ENCODE assay signal across 8 mouse cellular contexts in genomic region chr17:25843122-25843521, GRCm38 (mm10). TPM values are rescaled to one million over a fixed set of nuclear protein-coding genes. Genes with fewer than 3 reads are reported as not detected.
A peak's percentile ranks its signal among the peaks of the same experiment; 100 is the strongest.
DNase-seq lines count a peak whose midpoint lies in the region; ATAC-seq and TF ChIP-seq lines count a peak whose summit lies in the region.

No protein-coding gene starts in this region.

- no peak for TF ChIP-seq POLR2A in limb, embryonic 14.5 days (IDR thresholded peaks at IDR 0.05; ENCODE audit: borderline replicate concordance, extremely low read depth, insufficient read depth, insufficient read length)

- peak; percentile 53 for DNase-seq in cerebellum, adult 11-12 months
- DNase-seq in cerebellum, adult 11 months = no peak
- no peak for DNase-seq in lung, adult 18-20 months
- DNase-seq in limb, embryonic 14.5 days (ENCODE audit: low spot score) = no peak
- DNase-seq in urinary bladder, postnatal 36 days (ENCODE audit: low spot score in 2 of 2) = no peak

- no peak overlapping the region for H3K27ac ChIP-seq in lung, embryonic 16.5 days (ENCODE audit: low read length)
- no peak overlapping the region for H3K27ac ChIP-seq in limb, embryonic 14.5 days (replicated peaks; ENCODE audit: low read depth, low read length)
- H3K27ac ChIP-seq in stomach, embryonic 14.5 days (ENCODE audit: low read length) = no peak overlapping the region

- 88% methylated on average over 4 of the region's 4 CpGs for WGBS in lung, embryonic 16.5 days
- 93% methylated on average over 4 of the region's 4 CpGs for whole genome bisulfite sequencing in limb, embryonic 14.5 days
- WGBS in stomach, embryonic 14.5 days = 92% methylated on average over 4 of the region's 4 CpGs

- peaks cover 30% of the 10 kb centered on the region for H3K36me3 ChIP-seq in lung, embryonic 16.5 days (ENCODE audit: control insufficient read depth, insufficient read depth, low read length)
- peaks cover 57% of the 10 kb centered on the region for H3K36me3 ChIP-seq in limb, embryonic 14.5 days (ENCODE audit: control insufficient read depth, insufficient read depth, low read length)
- H3K36me3 ChIP-seq in stomach, embryonic 14.5 days (ENCODE audit: control insufficient read depth, insufficient read depth, low read length) = peaks cover 44% of the 10 kb centered on the region

- H3K4me1 ChIP-seq in lung, embryonic 16.5 days (replicated peaks; ENCODE audit: control insufficient read depth, insufficient read depth, low read length) = peaks cover 12% of the 10 kb centered on the region
- peaks cover 10% of the 10 kb centered on the region; the same call in 1 of the 2 replicates for H3K4me1 ChIP-seq in limb, embryonic 14.5 days (ENCODE audit: control insufficient read depth, insufficient read depth, low read length)
- peaks cover 14% of the 10 kb centered on the region for H3K4me1 ChIP-seq in stomach, embryonic 14.5 days (ENCODE audit: control insufficient read depth, insufficient read depth, low read length)

- H3K9ac ChIP-seq in lung, embryonic 16.5 days (ENCODE audit: low read length) = peak overlapping the region; percentile 76
- peak overlapping the region; percentile 82 for H3K9ac ChIP-seq in limb, embryonic 14.5 days (ENCODE audit: low read depth, low read length, severe bottlenecking)
- H3K9ac ChIP-seq in stomach, embryonic 14.5 days (replicated peaks; ENCODE audit: low read depth, low read length) = peak overlapping the region; percentile 84; the same call in 1 of the 2 replicates

- H3K9me3 ChIP-seq in lung, embryonic 16.5 days (ENCODE audit: control insufficient read depth, low read length) = no peaks in the 10 kb centered on the region
- no peaks in the 10 kb centered on the region for H3K9me3 ChIP-seq in limb, embryonic 14.5 days (ENCODE audit: control insufficient read depth, low read length)
- no peaks in the 10 kb centered on the region for H3K9me3 ChIP-seq in stomach, embryonic 14.5 days (ENCODE audit: control insufficient read depth, low read depth, low read length)

- H3K27me3 ChIP-seq in lung, embryonic 16.5 days (ENCODE audit: control insufficient read depth, insufficient read depth, low read depth, low read length) = no peaks in the 10 kb centered on the region
- no peaks in the 10 kb centered on the region for H3K27me3 ChIP-seq in limb, embryonic 14.5 days (ENCODE audit: control insufficient read depth, insufficient read depth, low read length)
- H3K27me3 ChIP-seq in stomach, embryonic 14.5 days (ENCODE audit: control insufficient read depth, insufficient read depth, low read length) = no peaks in the 10 kb centered on the region

- ATAC-seq in lung, embryonic 16.5 days (ENCODE audit: low read depth) = no peak
- no peak for ATAC-seq in limb, embryonic 14.5 days (ENCODE audit: low FRiP score, low read depth)
- no peak for ATAC-seq in stomach, embryonic 14.5 days (ENCODE audit: insufficient number of reproducible peaks, insufficient read depth, low FRiP score, low read depth)
- no peak for ATAC-seq in monocyte, adult 5-6 weeks (replicated peaks; ENCODE audit: insufficient number of reproducible peaks, low FRiP score, low TSS enrichment, poor library complexity, severe bottlenecking)

- peak overlapping the region; percentile 81 for H3K4me3 ChIP-seq in lung, embryonic 16.5 days (ENCODE audit: low read length)
- peak overlapping the region; percentile 90 for H3K4me3 ChIP-seq in limb, embryonic 14.5 days (replicated peaks; ENCODE audit: low read length)
- H3K4me3 ChIP-seq in stomach, embryonic 14.5 days (ENCODE audit: low read depth, low read length) = peak overlapping the region; percentile 88

- H3K4me2 ChIP-seq in lung, embryonic 16.5 days (ENCODE audit: low read depth, low read length) = peak overlapping the region; percentile 87; the same call in 1 of the 2 replicates
- peak overlapping the region; percentile 63 for H3K4me2 ChIP-seq in limb, embryonic 14.5 days (replicated peaks; ENCODE audit: low read depth, low read length, severe bottlenecking)
- peak overlapping the region; percentile 87 for H3K4me2 ChIP-seq in stomach, embryonic 14.5 days (replicated peaks; ENCODE audit: low read depth, low read length)

RNA-seq across cellular contexts. Expression of gene Rhot2, which starts 1.5 kb away (rescaled TPM):
- polyA plus RNA-seq in lung, embryonic 16.5 days (2015; fragmentation: Nextera tagmentation; extraction: Ambion mirVana) = 18.3 and 18.6 TPM in 2 replicates
- 101 and 126 TPM in 2 replicates for polyA plus RNA-seq in limb, embryonic 14.5 days (2012; rRNA removed)
- polyA plus RNA-seq in limb, embryonic 14.5 days (2014; fragmentation: Nextera tagmentation; extraction: Ambion mirVana) = 10.6 and 16.9 TPM in 2 replicates
- 11.2 and 13.6 TPM in 2 replicates for polyA plus RNA-seq in stomach, embryonic 14.5 days (2014; fragmentation: Nextera tagmentation; extraction: Ambion mirVana)
- 17.6 to 38.7 TPM (median 34.3 TPM) in 3 replicates for total RNA-seq in monocyte, adult 5-6 weeks (2017)

RNA-seq across cellular contexts. Expression of gene Gm20683, which starts 1.6 kb away (rescaled TPM):
- 1.9 and 2.3 TPM in 2 replicates for polyA plus RNA-seq in lung, embryonic 16.5 days (2015; fragmentation: Nextera tagmentation; extraction: Ambion mirVana)
- 13.0 and 19.4 TPM in 2 replicates for polyA plus RNA-seq in limb, embryonic 14.5 days (2012; rRNA removed)
- 2.2 and 2.5 TPM in 2 replicates for polyA plus RNA-seq in limb, embryonic 14.5 days (2014; fragmentation: Nextera tagmentation; extraction: Ambion mirVana)
- 1.4 and 2.1 TPM in 2 replicates for polyA plus RNA-seq in stomach, embryonic 14.5 days (2014; fragmentation: Nextera tagmentation; extraction: Ambion mirVana)
- 0.43 to 2.9 TPM (median 2.1 TPM) in 3 replicates for total RNA-seq in monocyte, adult 5-6 weeks (2017)

RNA-seq across cellular contexts. Expression of gene Rhbdl1, which starts 6.0 kb away (rescaled TPM):
- 0.68 and 1.5 TPM in 2 replicates for polyA plus RNA-seq in lung, embryonic 16.5 days (2015; fragmentation: Nextera tagmentation; extraction: Ambion mirVana)
- 11.7 and 12.9 TPM in 2 replicates for polyA plus RNA-seq in limb, embryonic 14.5 days (2012; rRNA removed)
- 1.9 and 2.3 TPM in 2 replicates for polyA plus RNA-seq in limb, embryonic 14.5 days (2014; fragmentation: Nextera tagmentation; extraction: Ambion mirVana)
- 2.7 and 3.2 TPM in 2 replicates for polyA plus RNA-seq in stomach, embryonic 14.5 days (2014; fragmentation: Nextera tagmentation; extraction: Ambion mirVana)
- total RNA-seq in monocyte, adult 5-6 weeks (2017) = 1.8 TPM in 1 of 3 replicates, not detected in the others

RNA-seq across cellular contexts. Expression of gene Stub1, which starts 9.9 kb away (rescaled TPM):
- polyA plus RNA-seq in lung, embryonic 16.5 days (2015; fragmentation: Nextera tagmentation; extraction: Ambion mirVana) = 314 and 316 TPM in 2 replicates
- polyA plus RNA-seq in limb, embryonic 14.5 days (2012; rRNA removed) = 335 and 338 TPM in 2 replicates
- 349 and 350 TPM in 2 replicates for polyA plus RNA-seq in limb, embryonic 14.5 days (2014; fragmentation: Nextera tagmentation; extraction: Ambion mirVana)
- polyA plus RNA-seq in stomach, embryonic 14.5 days (2014; fragmentation: Nextera tagmentation; extraction: Ambion mirVana) = 321 and 347 TPM in 2 replicates
- 74.5 to 81.4 TPM (median 75.3 TPM) in 3 replicates for total RNA-seq in monocyte, adult 5-6 weeks (2017)

RNA-seq across cellular contexts. Expression of gene Jmjd8, which starts 14.5 kb away (rescaled TPM):
- 55.4 and 57.2 TPM in 2 replicates for polyA plus RNA-seq in lung, embryonic 16.5 days (2015; fragmentation: Nextera tagmentation; extraction: Ambion mirVana)
- polyA plus RNA-seq in limb, embryonic 14.5 days (2012; rRNA removed) = 64.4 and 79.2 TPM in 2 replicates
- 41.5 and 46.3 TPM in 2 replicates for polyA plus RNA-seq in limb, embryonic 14.5 days (2014; fragmentation: Nextera tagmentation; extraction: Ambion mirVana)
- polyA plus RNA-seq in stomach, embryonic 14.5 days (2014; fragmentation: Nextera tagmentation; extraction: Ambion mirVana) = 41.9 and 44.4 TPM in 2 replicates
- total RNA-seq in monocyte, adult 5-6 weeks (2017) = 7.9 to 20.3 TPM (median 11.0 TPM) in 3 replicates
